Mouse (Mus musculus): ENCODE results near the gene Ccr3. TPM values are rescaled to one million over a fixed set of nuclear protein-coding genes. Genes with fewer than 3 reads are reported as not detected.

The Ccr3 gene
- polyA plus RNA-seq, 1 experiment, result 0.05 TPM

GRCm38 (mm10) chr9:124014985-124015652, 6.7 kb upstream of the Ccr3 start:
- H3K27me3 ChIP-seq (ENCODE audit: control insufficient read depth, insufficient read depth, low read length), result no peaks in the 10 kb centered on the region
- H3K36me3 ChIP-seq (ENCODE audit: control insufficient read depth, insufficient read depth, low read length), result no peaks in the 10 kb centered on the region
- H3K27ac ChIP-seq (ENCODE audit: control insufficient read depth, insufficient read depth, low read depth, low read length), result no peak overlapping the region
- H3K4me3 ChIP-seq (ENCODE audit: control insufficient read depth, low read depth, low read length), result no peak overlapping the region
- TF ChIP-seq CTCF (IDR thresholded peaks at IDR 0.05; ENCODE audit: control insufficient read depth, insufficient read depth, insufficient replicate concordance, low read depth, low read length) (no peak), POLR2A (IDR thresholded peaks at IDR 0.05; ENCODE audit: control insufficient read depth, low read depth, low read length) (no peak)
- H3K4me1 ChIP-seq (ENCODE audit: control insufficient read depth, insufficient read depth, low read length), result no peaks in the 10 kb centered on the region

- no peaks in the 10 kb centered on the region for H3K27me3 ChIP-seq (ENCODE audit: control insufficient read depth, insufficient read depth, low read length)
- no peaks in the 10 kb centered on the region for H3K36me3 ChIP-seq (ENCODE audit: control insufficient read depth, insufficient read depth, low read length)
- no peak overlapping the region for H3K4me3 ChIP-seq (ENCODE audit: control insufficient read depth, low read depth, low read length)
- no peak overlapping the region for H3K27ac ChIP-seq (ENCODE audit: control insufficient read depth, insufficient read depth, low read depth, low read length)
- TF ChIP-seq CTCF (IDR thresholded peaks at IDR 0.05; ENCODE audit: control insufficient read depth, insufficient read depth, insufficient replicate concordance, low read depth, low read length) (no peak), POLR2A (IDR thresholded peaks at IDR 0.05; ENCODE audit: control insufficient read depth, low read depth, low read length) (no peak)
- H3K4me1 ChIP-seq (ENCODE audit: control insufficient read depth, insufficient read depth, low read length), result no peaks in the 10 kb centered on the region
Observed at GRCm38 (mm10) chr9:124016048-124016447, 5.7 kb upstream of the Ccr3 start.

GRCm38 (mm10) chr9:124019887-124020286, 1.9 kb upstream of the Ccr3 start:
- no peaks in the 10 kb centered on the region for H3K4me1 ChIP-seq (ENCODE audit: control insufficient read depth, insufficient read depth, low read length)
- no peaks in the 10 kb centered on the region for H3K36me3 ChIP-seq (ENCODE audit: control insufficient read depth, insufficient read depth, low read length)
- TF ChIP-seq POLR2A (IDR thresholded peaks at IDR 0.05; ENCODE audit: control insufficient read depth, low read depth, low read length) (no peak), CTCF (IDR thresholded peaks at IDR 0.05; ENCODE audit: control insufficient read depth, insufficient read depth, insufficient replicate concordance, low read depth, low read length) (no peak)
- no peaks in the 10 kb centered on the region for H3K27me3 ChIP-seq (ENCODE audit: control insufficient read depth, insufficient read depth, low read length)
- H3K4me3 ChIP-seq (ENCODE audit: control insufficient read depth, low read depth, low read length), result no peak overlapping the region
- no peak overlapping the region for H3K27ac ChIP-seq (ENCODE audit: control insufficient read depth, insufficient read depth, low read depth, low read length)

- TF ChIP-seq POLR2A (IDR thresholded peaks at IDR 0.05; ENCODE audit: control insufficient read depth, low read depth, low read length), result no peak
- peak; percentile 14; the same call in 1 of the 2 replicates for TF ChIP-seq CTCF (IDR thresholded peaks at IDR 0.05; ENCODE audit: control insufficient read depth, insufficient read depth, insufficient replicate concordance, low read depth, low read length)
Observed at GRCm38 (mm10) chr9:124033345-124033744, 11.6 kb downstream of the Ccr3 start.

GRCm38 (mm10) chr9:124037707-124038106, 15.9 kb downstream of the Ccr3 start:
- TF ChIP-seq POLR2A (IDR thresholded peaks at IDR 0.05; ENCODE audit: control insufficient read depth, low read depth, low read length) (no peak), CTCF (IDR thresholded peaks at IDR 0.05; ENCODE audit: control insufficient read depth, insufficient read depth, insufficient replicate concordance, low read depth, low read length) (no peak)
- Histone ChIP-seq H3K27me3 (ENCODE audit: control insufficient read depth, insufficient read depth, low read length) (no peaks in the 10 kb centered on the region), H3K4me3 (ENCODE audit: control insufficient read depth, low read depth, low read length) (no peak overlapping the region), H3K36me3 (ENCODE audit: control insufficient read depth, insufficient read depth, low read length) (no peaks in the 10 kb centered on the region), H3K27ac (ENCODE audit: control insufficient read depth, insufficient read depth, low read depth, low read length) (no peak overlapping the region), H3K4me1 (ENCODE audit: control insufficient read depth, insufficient read depth, low read length) (no peaks in the 10 kb centered on the region)

More at GRCm38 (mm10) chr9:124033345-124033744, 11.6 kb downstream of the Ccr3 start:
- Histone ChIP-seq H3K4me3 (ENCODE audit: control insufficient read depth, low read depth, low read length) (no peak overlapping the region), H3K36me3 (ENCODE audit: control insufficient read depth, insufficient read depth, low read length) (no peaks in the 10 kb centered on the region), H3K27me3 (ENCODE audit: control insufficient read depth, insufficient read depth, low read length) (no peaks in the 10 kb centered on the region), H3K4me1 (ENCODE audit: control insufficient read depth, insufficient read depth, low read length) (no peaks in the 10 kb centered on the region), H3K27ac (ENCODE audit: control insufficient read depth, insufficient read depth, low read depth, low read length) (no peak overlapping the region)

- H3K27me3 ChIP-seq (ENCODE audit: control insufficient read depth, insufficient read depth, low read length), result no peaks in the 10 kb centered on the region
- H3K27ac ChIP-seq (ENCODE audit: control insufficient read depth, insufficient read depth, low read depth, low read length), result no peak overlapping the region
- H3K4me1 ChIP-seq (ENCODE audit: control insufficient read depth, insufficient read depth, low read length), result no peaks in the 10 kb centered on the region
Observed at GRCm38 (mm10) chr9:124038158-124038582, 16.4 kb downstream of the Ccr3 start.

GRCm38 (mm10) chr9:124038949-124039348, 17.2 kb downstream of the Ccr3 start:
- H3K27ac ChIP-seq (ENCODE audit: control insufficient read depth, insufficient read depth, low read depth, low read length), result no peak overlapping the region
- TF ChIP-seq POLR2A (IDR thresholded peaks at IDR 0.05; ENCODE audit: control insufficient read depth, low read depth, low read length) (no peak), CTCF (IDR thresholded peaks at IDR 0.05; ENCODE audit: control insufficient read depth, insufficient read depth, insufficient replicate concordance, low read depth, low read length) (no peak)
- H3K36me3 ChIP-seq (ENCODE audit: control insufficient read depth, insufficient read depth, low read length), result no peaks in the 10 kb centered on the region
- H3K4me3 ChIP-seq (ENCODE audit: control insufficient read depth, low read depth, low read length), result no peak overlapping the region
- H3K27me3 ChIP-seq (ENCODE audit: control insufficient read depth, insufficient read depth, low read length), result no peaks in the 10 kb centered on the region
- H3K4me1 ChIP-seq (ENCODE audit: control insufficient read depth, insufficient read depth, low read length), result no peaks in the 10 kb centered on the region

More at GRCm38 (mm10) chr9:124038158-124038582, 16.4 kb downstream of the Ccr3 start:
- Histone ChIP-seq H3K36me3 (ENCODE audit: control insufficient read depth, insufficient read depth, low read length) (no peaks in the 10 kb centered on the region), H3K4me3 (ENCODE audit: control insufficient read depth, low read depth, low read length) (no peak overlapping the region)
- TF ChIP-seq CTCF (IDR thresholded peaks at IDR 0.05; ENCODE audit: control insufficient read depth, insufficient read depth, insufficient replicate concordance, low read depth, low read length), result no peak
- no peak for TF ChIP-seq POLR2A (IDR thresholded peaks at IDR 0.05; ENCODE audit: control insufficient read depth, low read depth, low read length)

Measured in testis, adult 2 months (tissue).